Mouse (Mus musculus): ENCODE measurements around the gene Naif1. TPM values are rescaled to one million over a fixed set of nuclear protein-coding genes. Genes with fewer than 3 reads are reported as not detected.
"Not testable (repeated sequence)": the region's sequence is repeated elsewhere in the genome, so short reads cannot be mapped to it uniquely, and the experiment has no call there.

Gene Naif1
- polyA plus RNA-seq, 1 experiment from 2014 or later = 5.7 TPM

DNA sequence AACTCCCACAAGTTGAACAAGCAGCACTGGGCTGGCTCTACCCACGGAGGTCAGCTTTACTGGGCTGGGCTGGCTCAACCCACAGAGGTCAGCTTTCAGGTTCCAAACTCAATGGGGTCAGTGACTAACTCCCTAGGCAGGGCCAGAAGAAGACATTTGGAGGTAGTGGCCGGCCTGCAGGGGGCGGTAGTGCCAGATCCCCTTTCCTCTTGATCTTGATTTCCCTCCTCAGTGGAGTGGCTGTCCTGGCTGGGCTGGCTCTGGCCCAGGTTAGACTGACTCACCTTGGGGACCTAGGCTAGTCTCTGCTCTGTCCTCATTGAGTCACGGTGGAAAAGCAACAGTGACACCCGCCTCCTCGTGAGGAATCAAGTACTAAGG, 21.4 kb downstream of the Naif1 start:
- ATAC-seq (replicated peaks) = no peak
- Histone ChIP-seq H3K9ac (no peak overlapping the region), H3K4me2 (no peak overlapping the region), H3K4me3 (no peak overlapping the region), H3K36me3 (replicated peaks) (no peaks in the 10 kb centered on the region), H3K4me1 (no peaks in the 10 kb centered on the region), H3K9me3 (no peaks in the 10 kb centered on the region), H3K27me3 (replicated peaks) (no peaks in the 10 kb centered on the region), H3K27ac (no peak overlapping the region)
- 82% methylated on average over 6 of the region's 6 CpGs for WGBS

DNA sequence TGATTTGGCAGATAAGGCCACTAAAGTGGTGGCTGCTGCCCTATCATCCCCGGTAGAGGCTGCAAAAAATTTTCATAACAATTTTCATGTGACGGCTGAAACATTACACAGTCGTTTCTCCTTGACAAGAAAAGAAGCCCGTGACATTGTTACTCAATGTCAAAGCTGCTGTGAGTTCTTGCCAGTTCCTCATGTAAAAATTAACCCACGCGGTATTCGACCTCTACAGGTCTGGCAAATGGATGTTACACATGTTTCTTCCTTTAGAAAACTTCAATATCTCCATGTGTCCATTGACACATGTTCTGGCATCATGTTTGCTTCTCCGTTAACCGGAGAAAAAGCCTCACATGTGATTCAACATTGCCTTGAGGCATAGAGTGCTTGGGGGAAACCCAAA, 25.1 kb downstream of the Naif1 start:
- not testable (repeated sequence) for ATAC-seq (replicated peaks)

DNA sequence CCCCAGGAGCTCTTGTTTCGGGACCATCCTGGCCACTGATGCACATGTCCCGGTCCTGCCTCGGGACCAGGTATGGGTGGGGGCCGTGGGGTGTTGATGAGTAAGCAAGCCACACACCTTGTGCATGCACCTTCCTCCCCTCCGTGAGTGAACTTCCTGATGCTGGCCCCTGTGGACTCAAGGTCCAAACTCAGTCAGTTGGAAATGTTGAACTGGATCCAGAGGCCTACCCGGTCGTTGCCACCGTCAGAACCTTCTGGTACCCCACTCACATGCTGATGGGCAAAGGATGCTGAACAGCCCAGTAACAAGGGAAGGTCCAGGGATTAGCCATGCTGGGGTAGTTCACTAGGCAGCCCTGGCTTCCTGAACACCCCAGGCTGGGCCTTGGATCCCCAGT, 32.1 kb downstream of the Naif1 start:
- H3K27ac ChIP-seq = no peak overlapping the region
- no peaks in the 10 kb centered on the region for H3K9me3 ChIP-seq
- H3K27me3 ChIP-seq (replicated peaks) = no peaks in the 10 kb centered on the region
- whole genome bisulfite sequencing = 90% methylated on average over 8 of the region's 8 CpGs
- no peaks in the 10 kb centered on the region for H3K4me1 ChIP-seq
- ATAC-seq (replicated peaks) = no peak
- H3K4me2 ChIP-seq = no peak overlapping the region
- H3K36me3 ChIP-seq (replicated peaks) = no peaks in the 10 kb centered on the region
- H3K4me3 ChIP-seq = no peak overlapping the region
- no peak overlapping the region for H3K9ac ChIP-seq

More for the DNA sequence above, 25.1 kb downstream of the Naif1 start:
- not testable (repeated sequence) for H3K4me1 ChIP-seq; H3K4me2 ChIP-seq; H3K9me3 ChIP-seq; H3K27me3 ChIP-seq (replicated peaks); H3K9ac ChIP-seq; H3K27ac ChIP-seq; H3K4me3 ChIP-seq; H3K36me3 ChIP-seq (replicated peaks)
- 94% methylated on average over 7 of the region's 9 CpGs for WGBS

DNA sequence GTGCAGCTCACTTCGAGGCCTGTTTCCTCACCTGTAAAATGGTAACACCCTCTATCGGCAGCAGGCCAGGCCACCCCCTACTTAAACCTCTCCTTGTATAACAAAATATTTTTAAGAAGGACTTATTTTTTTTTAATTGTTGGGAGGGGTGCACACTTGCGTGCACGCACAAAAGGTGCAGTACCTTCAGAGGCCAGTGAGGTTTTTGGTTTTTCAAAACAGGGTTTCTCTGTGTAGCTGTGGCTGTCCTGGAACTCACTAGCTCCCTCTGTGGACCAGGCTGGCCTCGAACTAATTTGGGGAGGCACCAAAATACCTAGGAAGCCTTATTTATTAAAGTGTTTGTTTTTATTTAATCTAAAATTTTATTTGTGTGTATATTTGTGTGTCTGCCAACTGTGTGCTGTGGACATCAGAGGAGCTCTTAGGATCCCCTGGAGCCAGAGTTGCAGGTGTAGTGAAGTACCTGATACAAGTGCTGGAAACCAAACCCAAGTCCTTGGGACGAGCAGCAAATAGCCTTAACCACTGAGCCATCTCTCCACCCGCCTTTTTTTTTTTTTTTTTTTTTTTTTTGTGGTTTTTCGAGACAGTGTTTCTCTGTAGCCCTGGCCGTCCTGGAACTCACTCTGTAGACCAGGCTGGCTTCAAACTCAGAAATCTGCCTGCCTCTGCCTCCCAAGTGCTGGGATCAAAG, 33.1 kb downstream of the Naif1 start:
- Histone ChIP-seq H3K4me2 (no peak overlapping the region), H3K9ac (no peak overlapping the region), H3K4me3 (no peak overlapping the region), H3K27me3 (replicated peaks) (no peaks in the 10 kb centered on the region), H3K27ac (no peak overlapping the region), H3K9me3 (no peaks in the 10 kb centered on the region), H3K4me1 (no peaks in the 10 kb centered on the region), H3K36me3 (replicated peaks) (no peaks in the 10 kb centered on the region)
- WGBS = 73% methylated on average over 9 of the region's 9 CpGs
- ATAC-seq (replicated peaks) = no peak

DNA sequence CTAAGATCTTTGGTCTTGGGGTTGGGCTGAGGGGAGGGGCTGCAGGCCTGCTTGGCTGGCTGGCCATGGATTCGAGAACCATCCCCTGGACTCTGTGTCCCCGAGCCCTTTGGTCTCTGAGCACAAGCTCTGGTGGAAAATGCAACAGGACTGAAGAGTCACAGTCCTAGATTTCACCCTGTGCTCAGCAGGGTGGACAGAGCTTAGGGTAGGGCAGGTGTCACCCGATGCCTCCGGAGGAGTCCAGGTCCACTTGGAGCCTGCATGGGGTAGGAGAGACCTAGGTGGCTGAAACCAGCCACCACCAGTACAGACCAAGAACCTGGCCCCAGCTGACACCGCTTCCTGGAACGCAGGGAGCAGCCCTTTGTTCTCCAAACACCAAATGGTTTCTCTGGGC, 34.7 kb downstream of the Naif1 start:
- Histone ChIP-seq H3K4me2 (no peak overlapping the region), H3K27me3 (replicated peaks) (no peaks in the 10 kb centered on the region), H3K9me3 (no peaks in the 10 kb centered on the region), H3K27ac (no peak overlapping the region), H3K4me3 (no peak overlapping the region), H3K36me3 (replicated peaks) (no peaks in the 10 kb centered on the region), H3K9ac (no peak overlapping the region), H3K4me1 (no peaks in the 10 kb centered on the region)
- WGBS = 85% methylated on average over 6 of the region's 6 CpGs
- no peak for ATAC-seq (replicated peaks)

DNA sequence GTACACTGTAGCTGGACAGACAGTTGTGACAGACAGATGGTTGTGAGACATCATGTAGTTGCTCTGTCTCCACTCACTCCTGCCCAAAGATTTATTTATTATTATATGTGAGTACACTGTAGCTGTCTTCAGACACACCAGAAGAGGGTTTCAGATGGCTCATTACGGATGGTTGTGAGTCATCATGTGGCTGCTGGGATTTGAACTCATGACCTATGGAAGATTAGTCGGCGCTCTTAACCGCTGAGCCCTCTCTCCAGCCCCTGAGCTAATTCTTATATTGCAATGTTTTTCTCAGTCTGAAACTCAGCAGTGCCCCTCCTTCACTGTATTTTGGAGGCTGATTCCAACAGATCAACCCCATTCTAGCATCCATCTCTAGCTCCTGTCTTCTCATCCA, 35.5 kb downstream of the Naif1 start:
- H3K36me3 ChIP-seq (replicated peaks) = no peaks in the 10 kb centered on the region
- no peak overlapping the region for H3K27ac ChIP-seq
- H3K9me3 ChIP-seq = no peaks in the 10 kb centered on the region
- no peaks in the 10 kb centered on the region for H3K4me1 ChIP-seq
- no peak overlapping the region for H3K4me3 ChIP-seq
- no peak overlapping the region for H3K9ac ChIP-seq
- H3K27me3 ChIP-seq (replicated peaks) = no peaks in the 10 kb centered on the region
- no peak for ATAC-seq (replicated peaks)
- WGBS = 88% methylated on average over 4 of the region's 4 CpGs
- H3K4me2 ChIP-seq = no peak overlapping the region

DNA sequence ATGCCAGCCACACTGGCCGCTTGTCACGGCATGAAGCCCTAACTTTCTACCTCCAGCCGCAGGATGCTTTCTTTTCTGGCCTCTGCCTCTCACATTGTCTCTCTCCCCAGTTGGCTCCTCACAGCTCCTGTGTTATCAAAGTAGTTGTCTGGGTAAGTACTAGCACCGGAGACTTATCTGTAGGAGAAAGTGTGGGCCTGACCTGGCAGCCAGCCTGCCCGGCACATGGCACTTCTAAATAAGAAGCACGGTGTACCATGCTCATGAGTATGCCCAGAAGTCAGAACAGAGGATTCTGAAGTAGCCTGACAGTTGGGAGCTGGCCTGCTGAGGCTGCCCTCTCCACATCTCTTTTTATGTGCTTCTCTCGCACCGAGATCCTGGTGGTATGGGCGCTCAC, 35.9 kb downstream of the Naif1 start:
- Histone ChIP-seq H3K27ac (no peak overlapping the region), H3K4me3 (no peak overlapping the region), H3K4me2 (no peak overlapping the region), H3K27me3 (replicated peaks) (no peaks in the 10 kb centered on the region), H3K9me3 (no peaks in the 10 kb centered on the region), H3K9ac (no peak overlapping the region), H3K4me1 (no peaks in the 10 kb centered on the region), H3K36me3 (replicated peaks) (no peaks in the 10 kb centered on the region)
- no peak for ATAC-seq (replicated peaks)
- WGBS = 91% methylated on average over 9 of the region's 9 CpGs

DNA sequence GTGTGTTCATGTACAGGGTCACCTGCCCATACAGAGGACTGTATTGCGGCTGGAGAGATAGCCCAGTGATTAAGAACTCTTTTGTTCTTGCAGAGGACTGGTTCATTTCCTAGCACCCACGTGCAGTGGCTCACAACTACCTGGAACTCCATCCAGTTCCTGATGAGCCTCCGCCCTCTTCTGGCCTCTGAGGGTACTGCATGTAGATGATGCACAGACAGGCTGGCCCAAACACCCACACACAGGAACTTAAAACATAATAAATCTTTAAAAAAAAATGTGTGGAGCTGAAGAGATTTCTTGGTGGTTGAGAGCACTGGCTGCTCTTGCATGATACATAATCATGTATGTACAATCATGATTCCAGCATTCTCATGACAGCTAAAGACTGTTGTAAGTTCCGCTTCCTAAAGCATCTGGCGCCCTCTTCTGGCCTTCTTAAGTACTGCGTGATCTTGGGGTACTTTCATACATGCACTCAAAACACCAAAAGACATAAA, 36.9 kb downstream of the Naif1 start:
- H3K4me3 ChIP-seq = no peak overlapping the region
- no peak overlapping the region for H3K27ac ChIP-seq
- H3K27me3 ChIP-seq (replicated peaks) = no peaks in the 10 kb centered on the region
- no peaks in the 10 kb centered on the region for H3K9me3 ChIP-seq
- peak; percentile 54; the same call in 1 of the 2 replicates for ATAC-seq (replicated peaks)
- H3K4me2 ChIP-seq = no peak overlapping the region
- H3K4me1 ChIP-seq = no peaks in the 10 kb centered on the region
- no peaks in the 10 kb centered on the region for H3K36me3 ChIP-seq (replicated peaks)
- 6% methylated on average over 6 of the region's 6 CpGs for WGBS
- no peak overlapping the region for H3K9ac ChIP-seq

DNA sequence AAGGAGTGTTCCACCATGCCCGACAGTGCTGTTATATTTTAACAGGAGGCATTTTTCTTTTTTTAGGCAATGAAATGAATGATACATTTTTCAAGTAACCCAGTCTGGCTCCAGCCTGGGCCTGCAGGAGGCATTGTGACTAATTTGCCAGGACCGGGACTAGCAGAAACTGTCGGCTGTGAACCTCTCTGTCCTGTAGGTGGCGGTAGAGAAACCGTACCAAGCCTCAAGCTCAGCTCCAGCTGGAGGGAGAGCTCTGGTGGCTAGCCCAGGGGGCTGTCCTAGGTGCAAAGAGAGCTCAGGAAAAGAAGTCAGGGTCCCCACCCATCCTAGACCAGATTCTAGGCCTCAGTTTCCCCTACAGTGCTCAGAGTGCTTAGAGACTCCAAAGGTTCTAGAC, 38.4 kb downstream of the Naif1 start:
- H3K4me1 ChIP-seq = no peaks in the 10 kb centered on the region
- H3K9me3 ChIP-seq = no peaks in the 10 kb centered on the region
- no peak overlapping the region for H3K27ac ChIP-seq
- H3K4me2 ChIP-seq = no peak overlapping the region
- H3K4me3 ChIP-seq = no peak overlapping the region
- H3K27me3 ChIP-seq (replicated peaks) = no peaks in the 10 kb centered on the region
- WGBS = 2% methylated on average over 5 of the region's 5 CpGs
- no peak; the same call in 1 of the 2 replicates for ATAC-seq (replicated peaks)
- H3K9ac ChIP-seq = no peak overlapping the region
- no peaks in the 10 kb centered on the region for H3K36me3 ChIP-seq (replicated peaks)

DNA sequence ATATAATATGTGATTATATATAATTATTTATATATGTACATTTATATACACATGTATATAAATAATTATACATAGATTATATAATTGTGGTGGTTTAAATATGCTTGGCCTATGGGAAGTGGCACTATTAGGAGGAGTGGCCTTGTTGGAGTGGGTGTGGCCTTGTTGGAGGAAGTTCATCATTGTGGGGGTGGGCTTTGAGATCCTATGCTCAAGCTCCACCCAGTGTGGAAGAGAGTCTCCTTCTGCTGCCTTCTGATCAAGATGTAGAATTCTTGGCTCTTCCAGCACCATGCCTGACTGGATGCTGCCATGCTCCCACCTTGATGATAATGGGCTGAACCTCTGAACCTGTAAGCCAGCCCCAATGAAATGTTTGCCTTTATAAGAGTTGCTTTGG, 40.5 kb downstream of the Naif1 start:
- not testable (repeated sequence) for H3K9ac ChIP-seq; H3K27ac ChIP-seq; ATAC-seq (replicated peaks); H3K4me3 ChIP-seq; H3K4me1 ChIP-seq; H3K4me2 ChIP-seq; H3K36me3 ChIP-seq (replicated peaks); H3K9me3 ChIP-seq; H3K27me3 ChIP-seq (replicated peaks)

DNA sequence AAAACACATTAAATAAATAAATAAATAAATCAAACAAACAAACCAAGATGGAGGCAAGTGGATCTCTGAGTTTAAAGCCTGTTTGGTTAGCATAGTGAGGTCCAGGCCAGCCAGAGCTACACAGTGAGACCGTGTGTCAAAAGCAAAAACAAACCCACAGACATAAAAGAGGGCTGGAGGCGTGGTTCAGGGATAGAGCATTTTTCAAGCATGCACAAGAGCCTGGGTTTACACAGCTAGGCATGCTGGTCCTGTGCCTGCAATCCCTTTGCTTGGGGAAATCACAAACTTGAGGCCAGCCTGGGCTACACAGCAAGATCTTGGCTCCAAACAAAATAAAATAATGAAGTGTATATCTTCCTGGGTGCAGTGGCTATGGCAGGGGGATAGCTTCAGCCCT, 42.4 kb downstream of the Naif1 start:
- Histone ChIP-seq H3K4me1 (no peaks in the 10 kb centered on the region), H3K9me3 (no peaks in the 10 kb centered on the region), H3K27me3 (replicated peaks) (no peaks in the 10 kb centered on the region), H3K9ac (no peak overlapping the region), H3K36me3 (replicated peaks) (no peaks in the 10 kb centered on the region), H3K4me2 (no peak overlapping the region), H3K4me3 (no peak overlapping the region), H3K27ac (no peak overlapping the region)
- WGBS = 83% methylated on average over 2 of the region's 2 CpGs
- no peak for ATAC-seq (replicated peaks)

DNA sequence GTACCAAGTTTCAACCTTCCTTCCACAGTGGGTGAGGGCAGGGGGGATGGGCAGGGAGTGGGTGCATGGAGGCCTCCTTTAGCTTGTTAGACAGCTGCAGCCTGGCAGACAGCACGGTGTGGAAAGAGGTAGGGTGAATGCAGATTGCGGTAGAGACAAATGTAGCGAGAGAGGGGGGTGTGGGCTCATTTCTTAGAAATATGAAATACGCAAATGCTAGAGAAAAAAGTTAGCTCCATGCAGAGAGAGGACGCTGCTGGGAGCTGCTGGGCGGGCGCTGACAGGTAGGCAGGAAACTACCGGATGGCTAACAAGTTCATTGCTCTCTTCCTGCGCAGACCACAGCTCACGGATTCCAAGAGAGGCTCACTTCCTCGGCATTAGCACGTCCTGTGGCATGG, 43.0 kb downstream of the Naif1 start:
- no peak overlapping the region for H3K27ac ChIP-seq
- no peaks in the 10 kb centered on the region for H3K9me3 ChIP-seq
- no peaks in the 10 kb centered on the region for H3K36me3 ChIP-seq (replicated peaks)
- H3K9ac ChIP-seq = no peak overlapping the region
- no peak for ATAC-seq (replicated peaks)
- no peaks in the 10 kb centered on the region for H3K4me1 ChIP-seq
- no peak overlapping the region for H3K4me3 ChIP-seq
- no peak overlapping the region for H3K4me2 ChIP-seq
- no peaks in the 10 kb centered on the region for H3K27me3 ChIP-seq (replicated peaks)
- 83% methylated on average over 12 of the region's 12 CpGs for WGBS

DNA sequence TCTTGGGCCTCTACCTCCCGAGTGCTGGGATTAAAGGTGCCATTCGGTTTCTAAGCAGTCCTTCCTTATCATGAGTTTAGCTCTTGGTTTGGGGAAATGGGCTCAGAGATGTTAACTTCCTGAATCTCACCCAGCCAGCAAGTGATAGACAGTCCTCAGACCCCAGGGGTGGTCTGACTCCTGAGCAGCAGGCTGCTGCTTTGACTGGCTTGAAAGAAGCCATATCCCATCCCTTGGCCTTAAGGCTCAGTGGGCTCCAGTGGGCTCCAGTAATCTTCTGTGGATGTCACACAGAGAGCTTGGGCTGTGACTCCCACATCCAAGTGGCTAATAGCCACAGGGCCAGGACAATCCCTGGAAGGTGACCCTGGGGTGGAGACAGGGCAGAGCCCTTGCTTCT, 44.3 kb downstream of the Naif1 start:
- H3K36me3 ChIP-seq (replicated peaks) = no peaks in the 10 kb centered on the region
- H3K4me3 ChIP-seq = no peak overlapping the region
- no peaks in the 10 kb centered on the region for H3K9me3 ChIP-seq
- no peak for ATAC-seq (replicated peaks)
- H3K4me1 ChIP-seq = no peaks in the 10 kb centered on the region
- H3K9ac ChIP-seq = no peak overlapping the region
- 58% methylated on average over 2 of the region's 2 CpGs for WGBS
- H3K27me3 ChIP-seq (replicated peaks) = no peaks in the 10 kb centered on the region
- no peak overlapping the region for H3K27ac ChIP-seq
- no peak overlapping the region for H3K4me2 ChIP-seq
